Mouse (Mus musculus): ENCODE measurements around the gene Mterf1b. TPM values are rescaled to one million over a fixed set of nuclear protein-coding genes. Genes with fewer than 3 reads are reported as not detected.
"Not testable (repeated sequence)": the region's sequence is repeated elsewhere in the genome, so short reads cannot be mapped to it uniquely, and the experiment has no call there.

Mterf1b gene
- polyA plus RNA-seq, 1 experiment from 2014 or later, result 3.1 TPM

DNA sequence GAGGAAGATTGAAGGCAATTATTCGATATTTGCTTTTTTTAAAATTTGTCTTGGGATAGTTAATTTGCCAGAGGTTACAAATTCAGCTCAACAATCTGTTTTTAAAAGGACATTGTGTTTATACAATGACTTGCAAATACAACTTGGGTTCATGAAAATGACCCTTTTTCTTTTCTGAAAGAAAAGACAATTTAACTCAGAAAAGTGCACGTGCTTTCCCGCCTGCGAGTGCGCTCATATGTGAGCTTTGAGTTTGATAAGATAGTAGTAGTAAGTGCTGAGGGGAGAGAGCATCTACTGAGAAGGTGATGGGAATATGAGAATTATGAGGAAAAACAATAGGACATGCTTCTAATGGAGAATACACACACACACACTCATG lies 1.1 kb downstream of the Mterf1b start:
- H3K9ac ChIP-seq, result no peak overlapping the region
- WGBS, result 63% methylated on average over 5 of the region's 5 CpGs

DNA sequence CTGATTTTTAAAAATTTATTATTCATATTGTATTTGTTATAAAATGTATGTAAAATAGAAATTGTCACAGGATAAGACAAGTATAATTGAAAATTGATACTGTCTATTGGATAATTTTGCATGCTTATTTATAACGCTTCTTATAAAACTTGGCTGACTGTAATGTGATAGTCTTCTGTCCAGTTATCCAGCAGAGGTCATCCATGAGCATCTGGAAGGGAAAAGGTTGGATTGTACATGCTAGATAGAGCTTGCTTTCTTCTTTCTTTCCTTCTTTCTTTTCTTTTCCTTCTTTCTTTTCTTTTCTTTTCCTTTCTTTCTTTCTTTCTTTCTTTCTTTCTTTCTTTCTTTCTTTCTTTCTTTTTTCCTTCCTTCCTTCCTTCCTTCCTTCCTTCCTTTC lies 2.0 kb downstream of the Mterf1b start:
- Histone ChIP-seq H3K36me3 (no peaks in the 10 kb centered on the region), H3K4me1 (replicated peaks) (peaks cover 4% of the 10 kb centered on the region; the same call in 1 of the 2 replicates), H3K4me2 (no peak overlapping the region), H3K9ac (no peak overlapping the region), H3K27me3 (replicated peaks) (no peaks in the 10 kb centered on the region), H3K9me3 (replicated peaks) (no peaks in the 10 kb centered on the region), H3K4me3 (no peak overlapping the region), H3K27ac (ENCODE audit: poor library complexity, severe bottlenecking) (no peak overlapping the region)
- 72% methylated on average over 1 of the region's 1 CpGs for WGBS
- no peak for ATAC-seq (ENCODE audit: insufficient number of reproducible peaks, low FRiP score)

More for the DNA sequence above, 1.1 kb downstream of the Mterf1b start:
- H3K4me1 ChIP-seq (replicated peaks), result peaks cover 4% of the 10 kb centered on the region; the same call in 1 of the 2 replicates
- no peak for ATAC-seq (ENCODE audit: insufficient number of reproducible peaks, low FRiP score)
- peak overlapping the region; percentile 51 for H3K4me3 ChIP-seq
- no peaks in the 10 kb centered on the region for H3K27me3 ChIP-seq (replicated peaks)
- no peak overlapping the region for H3K27ac ChIP-seq (ENCODE audit: poor library complexity, severe bottlenecking)
- no peaks in the 10 kb centered on the region for H3K9me3 ChIP-seq (replicated peaks)
- peak overlapping the region; percentile 71 for H3K4me2 ChIP-seq
- no peaks in the 10 kb centered on the region for H3K36me3 ChIP-seq

DNA sequence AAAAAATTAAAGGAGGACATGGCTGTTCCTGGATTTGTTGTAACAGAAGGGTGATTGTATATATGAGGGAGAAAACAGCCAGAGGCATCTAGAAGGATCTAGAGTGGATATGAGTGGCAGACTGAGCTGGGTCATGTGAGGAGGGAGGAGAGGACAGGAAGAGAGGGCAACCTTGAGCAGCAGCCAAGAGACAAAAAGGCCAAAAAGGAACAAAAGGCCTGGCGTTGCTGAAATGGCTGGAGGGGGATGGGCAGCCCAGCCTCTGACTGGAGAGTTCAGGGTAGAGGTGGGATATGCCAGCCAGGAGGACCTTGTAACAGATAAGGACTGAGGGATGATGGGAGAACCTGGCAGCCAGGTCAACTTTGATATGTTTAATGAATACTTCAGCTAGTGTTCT lies 2.9 kb downstream of the Mterf1b start:
- H3K4me3 ChIP-seq, result no peak overlapping the region
- H3K9ac ChIP-seq, result no peak overlapping the region
- H3K4me1 ChIP-seq (replicated peaks), result peaks cover 4% of the 10 kb centered on the region; the same call in 1 of the 2 replicates
- no peak overlapping the region for H3K27ac ChIP-seq (ENCODE audit: poor library complexity, severe bottlenecking)
- H3K36me3 ChIP-seq, result no peaks in the 10 kb centered on the region
- 52% methylated on average over 1 of the region's 1 CpGs for WGBS
- no peak for ATAC-seq (ENCODE audit: insufficient number of reproducible peaks, low FRiP score)
- H3K4me2 ChIP-seq, result no peak overlapping the region
- 0 out of 2 replicates have a peak, but pooled peaks cover 2% of the 10 kb centered on the region for H3K9me3 ChIP-seq (replicated peaks)
- H3K27me3 ChIP-seq (replicated peaks), result no peaks in the 10 kb centered on the region

DNA sequence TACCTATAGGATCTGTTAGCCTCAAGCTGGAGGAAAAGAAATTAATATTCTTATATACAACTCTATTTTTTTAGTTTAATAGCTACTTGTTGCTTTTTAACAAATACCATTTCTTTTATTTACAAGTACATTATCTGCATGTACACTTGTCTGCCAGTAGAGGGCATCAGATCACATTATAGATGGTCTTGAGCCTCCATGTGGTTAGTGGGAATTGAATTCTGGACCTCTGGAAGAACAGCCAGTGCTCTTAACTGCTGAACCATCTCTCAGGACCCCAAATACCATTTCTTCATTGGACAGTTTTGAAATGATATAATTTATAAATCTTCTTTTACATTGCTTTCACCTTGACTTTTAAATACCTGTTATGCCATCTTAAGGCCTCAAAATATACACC lies 9.2 kb downstream of the Mterf1b start:
- H3K9me3 ChIP-seq (replicated peaks), result 0 out of 2 replicates have a peak, but pooled peaks cover 2% of the 10 kb centered on the region
- H3K4me3 ChIP-seq, result no peak overlapping the region
- no peak overlapping the region for H3K9ac ChIP-seq
- no peak overlapping the region for H3K27ac ChIP-seq (ENCODE audit: poor library complexity, severe bottlenecking)
- ATAC-seq (ENCODE audit: insufficient number of reproducible peaks, low FRiP score), result no peak
- no peak overlapping the region for H3K4me2 ChIP-seq
- no peaks in the 10 kb centered on the region for H3K4me1 ChIP-seq (replicated peaks)
- H3K36me3 ChIP-seq, result no peaks in the 10 kb centered on the region
- no peaks in the 10 kb centered on the region for H3K27me3 ChIP-seq (replicated peaks)

DNA sequence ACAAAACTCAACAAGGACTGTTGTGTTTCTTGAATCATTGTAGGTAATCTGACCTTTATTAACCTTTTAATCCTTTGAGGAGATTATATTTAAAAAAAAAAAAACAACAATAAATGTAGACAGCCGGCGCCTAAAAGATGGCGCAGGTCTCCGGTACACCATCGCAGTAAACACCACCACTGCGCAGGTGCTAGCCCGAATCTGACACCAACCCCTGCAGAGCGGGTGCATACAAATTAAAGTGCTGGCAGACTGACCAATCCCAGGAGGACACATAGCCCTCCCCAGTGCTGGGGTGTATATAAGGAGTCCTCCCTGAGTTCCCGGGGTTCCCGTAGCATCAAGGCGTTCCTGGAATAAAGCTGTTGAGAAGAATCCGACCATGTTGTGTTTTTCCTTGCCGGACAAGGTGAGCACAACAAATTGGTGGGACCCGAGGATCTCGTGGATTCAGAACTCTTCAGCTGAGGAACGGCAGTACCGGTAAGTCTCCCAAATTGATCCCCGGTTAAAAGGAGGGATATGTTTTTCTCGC lies 10.2 kb downstream of the Mterf1b start:
- H3K27ac ChIP-seq (ENCODE audit: poor library complexity, severe bottlenecking); H3K4me1 ChIP-seq (replicated peaks); H3K27me3 ChIP-seq (replicated peaks); H3K4me2 ChIP-seq; H3K4me3 ChIP-seq; H3K9ac ChIP-seq; H3K9me3 ChIP-seq (replicated peaks); ATAC-seq (ENCODE audit: insufficient number of reproducible peaks, low FRiP score); H3K36me3 ChIP-seq: not testable (repeated sequence)
- 92% methylated on average over 19 of the region's 19 CpGs for WGBS

DNA sequence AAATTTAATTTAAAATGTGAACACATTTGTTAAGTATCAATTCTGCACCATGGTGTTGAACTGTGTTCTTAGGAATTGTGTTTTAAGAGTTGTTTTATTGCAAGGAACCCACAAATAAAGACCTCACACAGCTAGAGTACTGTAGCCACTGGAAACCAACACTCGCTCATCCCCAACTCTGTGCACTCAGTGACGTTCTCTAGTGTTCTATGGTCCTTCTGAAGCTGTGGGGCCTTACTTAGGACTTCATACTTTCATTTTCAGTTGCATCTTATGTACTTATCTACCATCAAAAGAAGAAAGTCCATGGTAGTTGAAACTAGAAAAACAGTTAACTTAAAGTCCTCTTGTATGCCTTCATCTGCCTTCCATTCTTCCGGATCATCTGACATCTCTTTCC lies 17.9 kb downstream of the Mterf1b start:
- H3K9ac ChIP-seq; H3K36me3 ChIP-seq; ATAC-seq (ENCODE audit: insufficient number of reproducible peaks, low FRiP score); H3K4me2 ChIP-seq; H3K9me3 ChIP-seq (replicated peaks); H3K4me3 ChIP-seq; H3K4me1 ChIP-seq (replicated peaks); H3K27ac ChIP-seq (ENCODE audit: poor library complexity, severe bottlenecking); H3K27me3 ChIP-seq (replicated peaks): not testable (repeated sequence)
- 83% methylated on average over 3 of the region's 3 CpGs for WGBS

- Histone ChIP-seq H3K9me3 (replicated peaks) (no peaks in the 10 kb centered on the region), H3K27ac (ENCODE audit: poor library complexity, severe bottlenecking) (no peak overlapping the region), H3K9ac (no peak overlapping the region), H3K36me3 (no peaks in the 10 kb centered on the region), H3K27me3 (replicated peaks) (no peaks in the 10 kb centered on the region), H3K4me1 (replicated peaks) (no peaks in the 10 kb centered on the region; the same call in 1 of the 2 replicates), H3K4me2 (no peak overlapping the region), H3K4me3 (no peak overlapping the region)
- no peak for ATAC-seq (ENCODE audit: insufficient number of reproducible peaks, low FRiP score)
- WGBS, result 81% methylated on average over 3 of the region's 3 CpGs
These were observed 29.1 kb downstream of the Mterf1b start for GRCm38 (mm10) chr5:4221309-4221708.

DNA sequence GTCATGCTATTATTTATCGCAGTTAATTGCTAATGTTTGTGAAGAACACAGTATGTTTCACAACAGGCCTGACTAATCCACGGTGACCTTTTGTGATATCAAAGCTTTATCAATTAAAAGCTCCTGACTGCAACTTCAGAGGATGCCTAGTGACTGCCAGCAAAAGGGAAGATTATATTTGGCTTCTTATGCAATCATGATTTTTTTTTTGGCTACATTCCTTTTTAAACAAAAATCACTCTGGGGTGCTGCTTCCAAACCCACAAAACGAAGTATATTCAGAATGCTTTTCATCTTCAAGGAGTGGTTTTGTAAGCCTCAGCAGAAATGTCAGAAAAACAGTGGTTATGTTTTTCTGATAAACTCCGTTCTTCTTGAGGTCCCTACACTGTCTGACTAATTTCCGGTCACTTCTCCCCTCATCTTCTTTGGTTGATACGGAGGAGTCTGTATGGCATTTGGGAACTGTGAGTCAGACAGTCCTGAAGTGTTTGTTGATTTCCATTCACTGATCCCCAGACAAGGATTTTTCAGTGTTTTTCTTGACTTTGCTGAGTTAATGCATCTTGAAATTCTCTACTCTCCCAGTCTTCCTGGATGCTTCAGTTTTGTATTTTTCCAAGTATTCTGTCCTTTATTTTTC lies 29.9 kb downstream of the Mterf1b start:
- H3K36me3 ChIP-seq, result no peaks in the 10 kb centered on the region
- ATAC-seq (ENCODE audit: insufficient number of reproducible peaks, low FRiP score), result no peak

GRCm38 (mm10) chr5:4232163-4232562 lies 40.0 kb downstream of the Mterf1b start:
- Histone ChIP-seq H3K9me3 (replicated peaks) (no peaks in the 10 kb centered on the region), H3K4me2 (no peak overlapping the region), H3K4me1 (replicated peaks) (no peaks in the 10 kb centered on the region), H3K27ac (ENCODE audit: poor library complexity, severe bottlenecking) (no peak overlapping the region), H3K9ac (no peak overlapping the region), H3K27me3 (replicated peaks) (no peaks in the 10 kb centered on the region), H3K4me3 (no peak overlapping the region), H3K36me3 (no peaks in the 10 kb centered on the region)
- ATAC-seq (ENCODE audit: insufficient number of reproducible peaks, low FRiP score), result no peak
- 70% methylated on average over 2 of the region's 2 CpGs for WGBS

More for the DNA sequence above, 29.9 kb downstream of the Mterf1b start:
- 48% methylated on average over 6 of the region's 6 CpGs for WGBS
- no peaks in the 10 kb centered on the region; the same call in 1 of the 2 replicates for H3K4me1 ChIP-seq (replicated peaks)
- no peak overlapping the region for H3K9ac ChIP-seq
- H3K27ac ChIP-seq (ENCODE audit: poor library complexity, severe bottlenecking), result peak overlapping the region; percentile 48; the same call in 1 of the 2 replicates
- H3K4me2 ChIP-seq, result no peak overlapping the region
- H3K9me3 ChIP-seq (replicated peaks), result no peaks in the 10 kb centered on the region
- H3K27me3 ChIP-seq (replicated peaks), result no peaks in the 10 kb centered on the region
- no peak overlapping the region for H3K4me3 ChIP-seq

GRCm38 (mm10) chr5:4234505-4234904 lies 42.3 kb downstream of the Mterf1b start:
- Histone ChIP-seq H3K27me3 (replicated peaks) (no peaks in the 10 kb centered on the region), H3K36me3 (no peaks in the 10 kb centered on the region), H3K4me3 (no peak overlapping the region), H3K4me2 (no peak overlapping the region), H3K4me1 (replicated peaks) (no peaks in the 10 kb centered on the region), H3K9me3 (replicated peaks) (no peaks in the 10 kb centered on the region), H3K27ac (ENCODE audit: poor library complexity, severe bottlenecking) (no peak overlapping the region), H3K9ac (no peak overlapping the region)
- WGBS, result 76% methylated on average over 2 of the region's 2 CpGs
- no peak for ATAC-seq (ENCODE audit: insufficient number of reproducible peaks, low FRiP score)

DNA sequence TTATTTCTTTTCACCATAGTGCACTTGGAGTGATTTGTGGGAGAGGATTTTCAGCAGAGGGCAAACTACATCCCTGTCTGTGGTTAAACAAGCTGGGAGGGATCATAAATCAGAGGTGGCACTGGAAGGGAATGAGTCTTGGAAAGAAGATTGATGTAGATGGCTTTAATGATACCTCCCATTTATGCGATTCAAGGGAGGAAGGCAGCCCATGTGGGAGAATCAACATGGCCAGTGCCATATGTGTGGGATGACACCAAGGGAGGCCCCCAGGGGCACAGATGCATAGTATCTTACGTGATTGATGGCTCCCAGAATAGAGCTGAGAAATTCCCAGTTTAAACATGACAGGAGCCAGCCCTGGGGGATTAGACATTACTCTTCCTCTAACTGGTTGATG lies 48.0 kb downstream of the Mterf1b start:
- ATAC-seq (ENCODE audit: insufficient number of reproducible peaks, low FRiP score), result no peak
- no peak overlapping the region for H3K27ac ChIP-seq (ENCODE audit: poor library complexity, severe bottlenecking)
- H3K9ac ChIP-seq, result no peak overlapping the region
- peaks cover 5% of the 10 kb centered on the region; the same call in 1 of the 2 replicates for H3K4me1 ChIP-seq (replicated peaks)
- no peaks in the 10 kb centered on the region for H3K9me3 ChIP-seq (replicated peaks)
- H3K27me3 ChIP-seq (replicated peaks), result no peaks in the 10 kb centered on the region
- no peak overlapping the region for H3K4me3 ChIP-seq
- WGBS, result 60% methylated on average over 2 of the region's 2 CpGs
- no peaks in the 10 kb centered on the region for H3K36me3 ChIP-seq
- H3K4me2 ChIP-seq, result no peak overlapping the region

- ATAC-seq (ENCODE audit: insufficient number of reproducible peaks, low FRiP score), result no peak
- no peak overlapping the region for H3K4me2 ChIP-seq
- 79% methylated on average over 3 of the region's 3 CpGs for WGBS
- no peak overlapping the region for H3K4me3 ChIP-seq
- H3K9me3 ChIP-seq (replicated peaks), result no peaks in the 10 kb centered on the region
- H3K9ac ChIP-seq, result no peak overlapping the region
- H3K27me3 ChIP-seq (replicated peaks), result no peaks in the 10 kb centered on the region
- no peaks in the 10 kb centered on the region for H3K36me3 ChIP-seq
- peaks cover 5% of the 10 kb centered on the region; the same call in 1 of the 2 replicates for H3K4me1 ChIP-seq (replicated peaks)
- no peak overlapping the region for H3K27ac ChIP-seq (ENCODE audit: poor library complexity, severe bottlenecking)
These were observed 52.8 kb downstream of the Mterf1b start for GRCm38 (mm10) chr5:4245004-4245403.

Measured in heart, embryonic 12.5 days (tissue).